Mouse (Mus musculus): ENCODE measurements around the gene Ppm1d. TPM values are rescaled to one million over a fixed set of nuclear protein-coding genes. Genes with fewer than 3 reads are reported as not detected.

The Ppm1d gene
- polyA plus RNA-seq, 1 experiment = 26.6 TPM

DNA sequence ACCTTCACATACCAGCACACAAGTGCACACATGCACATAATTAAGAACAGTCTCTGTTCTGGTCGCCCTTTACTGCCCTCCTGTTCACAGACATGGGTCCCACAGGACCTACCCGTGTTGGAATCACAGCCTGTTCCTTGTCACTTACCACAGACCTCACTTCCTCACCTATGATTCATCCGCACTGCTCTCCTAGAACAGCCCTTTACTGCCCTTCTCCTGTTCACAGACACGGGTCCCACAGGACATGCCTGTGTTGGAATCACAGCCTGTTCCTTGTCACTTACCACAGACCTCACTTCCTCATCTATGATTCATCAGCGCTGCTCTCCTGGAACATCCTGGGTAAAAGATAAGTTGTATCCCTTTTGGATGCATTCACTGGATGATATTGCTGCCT lies 33.4 kb upstream of the Ppm1d start:
- H3K9me3 ChIP-seq (replicated peaks; ENCODE audit: control insufficient read depth, insufficient read depth, low read length, poor library complexity, severe bottlenecking) = no peaks in the 10 kb centered on the region
- H3K9ac ChIP-seq (ENCODE audit: low read depth, poor library complexity, severe bottlenecking) = no peak overlapping the region
- no peak overlapping the region for H3K4me3 ChIP-seq (ENCODE audit: low read depth, low read length)
- no peaks in the 10 kb centered on the region for H3K27me3 ChIP-seq (ENCODE audit: control insufficient read depth, insufficient read depth, low read length, poor library complexity, severe bottlenecking)
- no peak overlapping the region for H3K27ac ChIP-seq (ENCODE audit: insufficient read depth, low read length)
- no peak for TF ChIP-seq POLR2A (IDR thresholded peaks at IDR 0.05; ENCODE audit: insufficient read depth, low read length)
- TF ChIP-seq CTCF (IDR thresholded peaks at IDR 0.05; ENCODE audit: low read depth, low read length) = no peak
- no peaks in the 10 kb centered on the region for H3K36me3 ChIP-seq (ENCODE audit: control insufficient read depth, insufficient read depth, low read length, poor library complexity, severe bottlenecking)
- no peaks in the 10 kb centered on the region for H3K4me1 ChIP-seq (ENCODE audit: control insufficient read depth, insufficient read depth, low read length)

GRCm38 (mm10) chr11:85278175-85278574 lies 32.9 kb upstream of the Ppm1d start:
- Histone ChIP-seq H3K9ac (ENCODE audit: low read depth, poor library complexity, severe bottlenecking) (no peak overlapping the region), H3K27me3 (ENCODE audit: control insufficient read depth, insufficient read depth, low read length, poor library complexity, severe bottlenecking) (no peaks in the 10 kb centered on the region), H3K27ac (ENCODE audit: insufficient read depth, low read length) (no peak overlapping the region), H3K36me3 (ENCODE audit: control insufficient read depth, insufficient read depth, low read length, poor library complexity, severe bottlenecking) (no peaks in the 10 kb centered on the region), H3K9me3 (replicated peaks; ENCODE audit: control insufficient read depth, insufficient read depth, low read length, poor library complexity, severe bottlenecking) (no peaks in the 10 kb centered on the region), H3K4me1 (ENCODE audit: control insufficient read depth, insufficient read depth, low read length) (no peaks in the 10 kb centered on the region), H3K4me3 (ENCODE audit: low read depth, low read length) (no peak overlapping the region)
- TF ChIP-seq CTCF (IDR thresholded peaks at IDR 0.05; ENCODE audit: low read depth, low read length) (no peak), POLR2A (IDR thresholded peaks at IDR 0.05; ENCODE audit: insufficient read depth, low read length) (no peak), EP300 (IDR thresholded peaks at IDR 0.05; ENCODE audit: insufficient read depth, low read depth, low read length) (no peak)

DNA sequence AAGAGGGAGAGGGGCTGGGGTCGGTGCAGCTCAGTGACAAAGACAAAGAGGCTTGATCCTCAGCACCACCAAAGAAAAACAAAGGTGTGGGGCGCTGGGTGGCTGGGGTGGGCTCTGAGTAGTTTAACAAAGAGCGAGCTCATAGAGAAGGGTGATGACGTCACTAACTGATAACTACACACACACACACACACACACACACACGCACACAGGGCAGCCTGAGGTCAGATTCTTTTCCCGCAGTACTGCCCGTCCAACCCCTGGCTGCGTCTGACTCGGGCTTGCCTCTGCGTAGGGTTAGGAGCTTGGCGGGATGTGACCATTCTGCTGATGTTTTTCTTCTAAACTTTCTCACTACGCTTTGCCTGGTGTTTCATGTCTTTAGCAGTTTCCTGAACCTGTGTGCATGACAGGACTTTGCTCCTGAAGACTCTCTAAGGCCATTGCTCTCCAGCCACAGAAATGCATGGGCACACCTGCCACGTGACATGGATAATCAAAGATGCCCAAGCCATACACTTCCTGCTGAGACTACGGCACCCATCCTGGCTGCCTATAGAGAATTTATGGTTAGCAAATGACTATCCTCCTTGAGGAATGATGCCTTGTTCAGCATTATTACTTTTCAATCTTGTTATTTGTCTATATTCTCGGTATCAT lies 29.7 kb upstream of the Ppm1d start:
- H3K36me3 ChIP-seq (ENCODE audit: control insufficient read depth, insufficient read depth, low read length, poor library complexity, severe bottlenecking) = no peaks in the 10 kb centered on the region
- no peak overlapping the region for H3K9ac ChIP-seq (ENCODE audit: low read depth, poor library complexity, severe bottlenecking)
- H3K27me3 ChIP-seq (ENCODE audit: control insufficient read depth, insufficient read depth, low read length, poor library complexity, severe bottlenecking) = no peaks in the 10 kb centered on the region
- TF ChIP-seq POLR2A (IDR thresholded peaks at IDR 0.05; ENCODE audit: insufficient read depth, low read length) (no peak), EP300 (IDR thresholded peaks at IDR 0.05; ENCODE audit: insufficient read depth, low read depth, low read length) (no peak), CTCF (IDR thresholded peaks at IDR 0.05; ENCODE audit: low read depth, low read length) (no peak)
- no peaks in the 10 kb centered on the region for H3K4me1 ChIP-seq (ENCODE audit: control insufficient read depth, insufficient read depth, low read length)
- H3K9me3 ChIP-seq (replicated peaks; ENCODE audit: control insufficient read depth, insufficient read depth, low read length, poor library complexity, severe bottlenecking) = peaks cover 13% of the 10 kb centered on the region
- no peak overlapping the region for H3K27ac ChIP-seq (ENCODE audit: insufficient read depth, low read length)
- no peak overlapping the region for H3K4me3 ChIP-seq (ENCODE audit: low read depth, low read length)

DNA sequence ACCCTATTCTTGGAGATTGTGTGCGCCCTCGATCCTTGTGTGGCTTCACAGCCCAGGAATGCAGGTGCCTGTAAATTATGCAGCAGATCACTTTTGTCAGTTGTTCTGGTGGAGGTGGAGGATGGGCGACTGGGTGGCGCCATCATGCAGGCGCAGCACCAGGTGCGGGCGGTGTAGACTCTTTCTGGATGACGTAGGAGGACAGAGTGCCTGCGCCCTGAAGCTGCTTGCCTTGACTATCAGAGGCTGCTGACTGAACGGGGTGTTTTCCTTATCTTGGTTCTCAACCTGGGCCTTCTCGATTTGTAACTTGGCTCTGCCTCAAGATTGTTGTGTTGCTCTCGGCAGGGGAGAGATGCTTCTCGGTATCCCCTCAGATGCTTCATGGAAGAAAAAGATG lies 13.1 kb upstream of the Ppm1d start:
- Histone ChIP-seq H3K27me3 (ENCODE audit: control insufficient read depth, insufficient read depth, low read length, poor library complexity, severe bottlenecking) (no peaks in the 10 kb centered on the region), H3K36me3 (ENCODE audit: control insufficient read depth, insufficient read depth, low read length, poor library complexity, severe bottlenecking) (no peaks in the 10 kb centered on the region), H3K4me1 (ENCODE audit: control insufficient read depth, insufficient read depth, low read length) (no peaks in the 10 kb centered on the region), H3K27ac (ENCODE audit: insufficient read depth, low read length) (no peak overlapping the region), H3K9ac (ENCODE audit: low read depth, poor library complexity, severe bottlenecking) (no peak overlapping the region), H3K9me3 (replicated peaks; ENCODE audit: control insufficient read depth, insufficient read depth, low read length, poor library complexity, severe bottlenecking) (peaks cover 9% of the 10 kb centered on the region), H3K4me3 (ENCODE audit: low read depth, low read length) (peak overlapping the region; percentile 3; the same call in 1 of the 2 replicates)
- TF ChIP-seq CTCF (IDR thresholded peaks at IDR 0.05; ENCODE audit: low read depth, low read length) = no peak
- TF ChIP-seq POLR2A (IDR thresholded peaks at IDR 0.05; ENCODE audit: insufficient read depth, low read length) = no peak
- TF ChIP-seq EP300 (IDR thresholded peaks at IDR 0.05; ENCODE audit: insufficient read depth, low read depth, low read length) = no peak

GRCm38 (mm10) chr11:85299880-85300279 lies 11.2 kb upstream of the Ppm1d start:
- H3K36me3 ChIP-seq (ENCODE audit: control insufficient read depth, insufficient read depth, low read length, poor library complexity, severe bottlenecking) = no peaks in the 10 kb centered on the region
- no peak overlapping the region for H3K9ac ChIP-seq (ENCODE audit: low read depth, poor library complexity, severe bottlenecking)
- no peaks in the 10 kb centered on the region for H3K9me3 ChIP-seq (replicated peaks; ENCODE audit: control insufficient read depth, insufficient read depth, low read length, poor library complexity, severe bottlenecking)
- H3K4me3 ChIP-seq (ENCODE audit: low read depth, low read length) = no peak overlapping the region
- no peak overlapping the region for H3K27ac ChIP-seq (ENCODE audit: insufficient read depth, low read length)
- H3K27me3 ChIP-seq (ENCODE audit: control insufficient read depth, insufficient read depth, low read length, poor library complexity, severe bottlenecking) = no peaks in the 10 kb centered on the region
- TF ChIP-seq POLR2A (IDR thresholded peaks at IDR 0.05; ENCODE audit: insufficient read depth, low read length) = no peak
- TF ChIP-seq CTCF (IDR thresholded peaks at IDR 0.05; ENCODE audit: low read depth, low read length) = no peak
- no peak for TF ChIP-seq EP300 (IDR thresholded peaks at IDR 0.05; ENCODE audit: insufficient read depth, low read depth, low read length)
- H3K4me1 ChIP-seq (ENCODE audit: control insufficient read depth, insufficient read depth, low read length) = no peaks in the 10 kb centered on the region

DNA sequence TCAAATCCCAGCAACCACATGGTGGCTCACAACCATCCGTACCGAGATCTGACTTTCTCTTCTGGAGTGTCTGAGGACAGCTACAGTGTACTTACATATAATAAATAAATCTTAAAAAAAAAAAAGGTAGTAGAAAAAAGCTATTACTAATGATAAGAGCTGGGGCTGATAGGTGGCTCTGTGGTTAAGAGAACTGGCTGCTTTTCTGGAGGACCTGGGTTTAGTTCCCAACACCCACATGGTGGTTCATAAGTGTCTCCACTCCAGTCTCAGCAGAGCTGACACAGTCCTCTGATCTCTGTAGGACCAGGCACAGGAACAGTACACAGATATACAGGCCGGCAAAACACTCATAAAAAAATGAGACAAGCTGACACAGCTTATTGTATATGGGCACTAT lies 9.9 kb upstream of the Ppm1d start:
- no peaks in the 10 kb centered on the region for H3K36me3 ChIP-seq (ENCODE audit: control insufficient read depth, insufficient read depth, low read length, poor library complexity, severe bottlenecking)
- TF ChIP-seq CTCF (IDR thresholded peaks at IDR 0.05; ENCODE audit: low read depth, low read length) (no peak), POLR2A (IDR thresholded peaks at IDR 0.05; ENCODE audit: insufficient read depth, low read length) (no peak), EP300 (IDR thresholded peaks at IDR 0.05; ENCODE audit: insufficient read depth, low read depth, low read length) (no peak)

More for the DNA sequence above, 9.9 kb upstream of the Ppm1d start:
- Histone ChIP-seq H3K27me3 (ENCODE audit: control insufficient read depth, insufficient read depth, low read length, poor library complexity, severe bottlenecking) (no peaks in the 10 kb centered on the region), H3K4me3 (ENCODE audit: low read depth, low read length) (no peak overlapping the region), H3K27ac (ENCODE audit: insufficient read depth, low read length) (no peak overlapping the region), H3K9me3 (replicated peaks; ENCODE audit: control insufficient read depth, insufficient read depth, low read length, poor library complexity, severe bottlenecking) (no peaks in the 10 kb centered on the region), H3K4me1 (ENCODE audit: control insufficient read depth, insufficient read depth, low read length) (no peaks in the 10 kb centered on the region), H3K9ac (ENCODE audit: low read depth, poor library complexity, severe bottlenecking) (no peak overlapping the region)

All from ES-Bruce4 (cell line).